Mouse (Mus musculus) intestine, embryonic 16.5 days (tissue): ENCODE results near the gene Xrn1. TPM values are rescaled to one million over a fixed set of nuclear protein-coding genes. Genes with fewer than 3 reads are reported as not detected.

Source experiments
- ATAC-seq: fragments of 200-750 bp; cut with Nextera tagmentation; 2 replicates; pipeline ENCODE4 v1.8.0; 2017; ENCODE audit warnings: moderate TSS enrichment, moderate library complexity
- H3K27ac ChIP-seq: fragments of 300-500 bp; sonication (generic); 2 replicates; pipeline ENCODE4 v1.5.1; 2014; ENCODE audit warnings: mild to moderate bottlenecking, low read length
- H3K27me3 ChIP-seq: fragments of 300-500 bp; sonication (generic); replicated peaks from 2 replicates; pipeline ENCODE4 v1.6.1; 2014; ENCODE audit warnings: low read length, control low read depth, mixed read lengths; ENCODE audit not compliant: control insufficient read depth, insufficient read depth
- H3K36me3 ChIP-seq: fragments of 300-500 bp; sonication (generic); 2 replicates; pipeline ENCODE4 v1.6.1; 2014; ENCODE audit warnings: low read length, control low read depth; ENCODE audit not compliant: control insufficient read depth, insufficient read depth
- H3K4me1 ChIP-seq: fragments of 300-500 bp; sonication (generic); 2 replicates; pipeline ENCODE4 v1.6.1; 2014; ENCODE audit warnings: low read length, control low read depth, mixed read lengths; ENCODE audit not compliant: control insufficient read depth, insufficient read depth
- H3K4me2 ChIP-seq: fragments of 300-500 bp; sonication (generic); 2 replicates; pipeline ENCODE4 v1.6.1; 2014; ENCODE audit warnings: low read depth, low read length, control low read depth
- H3K4me3 ChIP-seq: fragments of 300-500 bp; sonication (generic); 2 replicates; pipeline ENCODE4 v1.5.1; 2014; ENCODE audit warnings: mild to moderate bottlenecking, low read length
- H3K9ac ChIP-seq: fragments of 300-500 bp; sonication (generic); 2 replicates; pipeline ENCODE4 v1.6.1; 2014; ENCODE audit warnings: low read depth, low read length
- H3K9me3 ChIP-seq: fragments of 300-500 bp; sonication (generic); 2 replicates; pipeline ENCODE4 v1.6.1; 2016; ENCODE audit warnings: low read length, control low read depth; ENCODE audit not compliant: control insufficient read depth
- WGBS: fragments of 180-500 bp; shearing (Covaris S2); extraction: QIAGEN DNeasy Blood & Tissue Kit; methylation state at CpG from one replicate; pipeline ENCODE4 v1.1.7; 2014; 5-methylcytosine and 5-hydroxymethylcytosine counted together
- polyA plus RNA-seq: library from polyadenylated mRNA; unstranded; fragments of >200 nt; fragmentation: Nextera tagmentation; extraction: Ambion mirVana; gene quantifications from 2 replicates; pipeline ENCODE4 v1.2.1, GENCODE M21; 2015

Xrn1 gene
- polyA plus RNA-seq, 1 experiment from 2014 or later = 11.3 TPM

- peaks cover 8% of the 10 kb centered on the region for H3K4me1 ChIP-seq
- H3K4me3 ChIP-seq = no peak overlapping the region
- no peaks in the 10 kb centered on the region for H3K36me3 ChIP-seq
- H3K27me3 ChIP-seq = no peaks in the 10 kb centered on the region
- no peak overlapping the region for H3K4me2 ChIP-seq
- H3K27ac ChIP-seq = no peak overlapping the region
- H3K9me3 ChIP-seq = no peaks in the 10 kb centered on the region
- ATAC-seq = no peak
- H3K9ac ChIP-seq = no peak overlapping the region
Observed at GRCm38 (mm10) chr9:95961058-95961457, 6.5 kb downstream of the Xrn1 start.

- peaks cover 8% of the 10 kb centered on the region for H3K4me1 ChIP-seq
- 96% methylated on average over 13 of the region's 13 CpGs for WGBS
- no peak overlapping the region for H3K9ac ChIP-seq
- H3K27me3 ChIP-seq = no peaks in the 10 kb centered on the region
- H3K4me3 ChIP-seq = no peak overlapping the region
- ATAC-seq = no peak
- no peak overlapping the region for H3K27ac ChIP-seq
- no peaks in the 10 kb centered on the region for H3K9me3 ChIP-seq
- H3K36me3 ChIP-seq = no peaks in the 10 kb centered on the region
- no peak overlapping the region for H3K4me2 ChIP-seq
Observed at GRCm38 (mm10) chr9:95964037-95964436, 9.5 kb downstream of the Xrn1 start.

- WGBS = 83% methylated on average over 2 of the region's 2 CpGs
- H3K4me2 ChIP-seq = no peak overlapping the region
- peaks cover 5% of the 10 kb centered on the region for H3K36me3 ChIP-seq
- H3K9me3 ChIP-seq = no peaks in the 10 kb centered on the region
- no peak overlapping the region for H3K9ac ChIP-seq
- no peak overlapping the region for H3K4me3 ChIP-seq
- no peak overlapping the region for H3K27ac ChIP-seq
- H3K27me3 ChIP-seq = no peaks in the 10 kb centered on the region
- H3K4me1 ChIP-seq = no peaks in the 10 kb centered on the region
- ATAC-seq = no peak
Observed at GRCm38 (mm10) chr9:95978279-95978678, 23.7 kb downstream of the Xrn1 start.

- Histone ChIP-seq H3K4me2 (no peak overlapping the region), H3K36me3 (peaks cover 8% of the 10 kb centered on the region), H3K4me3 (no peak overlapping the region)
Observed at GRCm38 (mm10) chr9:95979896-95980295, 25.3 kb downstream of the Xrn1 start.

GRCm38 (mm10) chr9:95992255-95992654 lies 37.7 kb downstream of the Xrn1 start:
- H3K36me3 ChIP-seq = peaks cover 5% of the 10 kb centered on the region; the same call in 1 of the 2 replicates

More at GRCm38 (mm10) chr9:95979896-95980295, 25.3 kb downstream of the Xrn1 start:
- Histone ChIP-seq H3K27me3 (no peaks in the 10 kb centered on the region), H3K9ac (no peak overlapping the region), H3K27ac (no peak overlapping the region), H3K4me1 (no peaks in the 10 kb centered on the region), H3K9me3 (no peaks in the 10 kb centered on the region)
- 85% methylated on average over 6 of the region's 6 CpGs for WGBS
- ATAC-seq = no peak

GRCm38 (mm10) chr9:96004455-96004854 lies 49.9 kb downstream of the Xrn1 start:
- ATAC-seq = peak; percentile 60
- Histone ChIP-seq H3K4me2 (no peak overlapping the region), H3K4me3 (no peak overlapping the region), H3K27me3 (no peaks in the 10 kb centered on the region), H3K27ac (no peak overlapping the region), H3K9ac (no peak overlapping the region), H3K36me3 (peaks cover 2% of the 10 kb centered on the region; the same call in 1 of the 2 replicates), H3K9me3 (no peaks in the 10 kb centered on the region), H3K4me1 (no peaks in the 10 kb centered on the region)
- 80% methylated on average over 7 of the region's 7 CpGs for WGBS

More at GRCm38 (mm10) chr9:95992255-95992654, 37.7 kb downstream of the Xrn1 start:
- Histone ChIP-seq H3K4me1 (no peaks in the 10 kb centered on the region), H3K27me3 (no peaks in the 10 kb centered on the region), H3K4me2 (no peak overlapping the region), H3K9me3 (no peaks in the 10 kb centered on the region), H3K9ac (no peak overlapping the region), H3K27ac (no peak overlapping the region), H3K4me3 (no peak overlapping the region)
- 98% methylated on average over 2 of the region's 2 CpGs for WGBS
- ATAC-seq = no peak

GRCm38 (mm10) chr9:96010664-96011063 lies 56.1 kb downstream of the Xrn1 start:
- no peaks in the 10 kb centered on the region for H3K27me3 ChIP-seq
- no peaks in the 10 kb centered on the region for H3K9me3 ChIP-seq
- no peak overlapping the region for H3K27ac ChIP-seq
- no peak for ATAC-seq
- H3K4me3 ChIP-seq = no peak overlapping the region
- 87% methylated on average over 7 of the region's 7 CpGs for WGBS
- no peak overlapping the region for H3K4me2 ChIP-seq
- peaks cover 2% of the 10 kb centered on the region for H3K36me3 ChIP-seq
- no peaks in the 10 kb centered on the region for H3K4me1 ChIP-seq
- no peak overlapping the region for H3K9ac ChIP-seq

GRCm38 (mm10) chr9:96023921-96024320 lies 69.4 kb downstream of the Xrn1 start:
- Histone ChIP-seq H3K27ac (no peak overlapping the region), H3K4me3 (no peak overlapping the region), H3K9me3 (no peaks in the 10 kb centered on the region), H3K9ac (no peak overlapping the region), H3K4me2 (no peak overlapping the region), H3K4me1 (no peaks in the 10 kb centered on the region), H3K27me3 (no peaks in the 10 kb centered on the region), H3K36me3 (peaks cover 8% of the 10 kb centered on the region; the same call in 1 of the 2 replicates)
- WGBS = 93% methylated on average over 3 of the region's 3 CpGs
- no peak for ATAC-seq

GRCm38 (mm10) chr9:96027913-96028312 lies 73.4 kb downstream of the Xrn1 start:
- no peaks in the 10 kb centered on the region for H3K27me3 ChIP-seq
- no peak overlapping the region for H3K27ac ChIP-seq
- 65% methylated on average over 3 of the region's 3 CpGs for WGBS
- no peaks in the 10 kb centered on the region for H3K4me1 ChIP-seq
- no peak overlapping the region for H3K9ac ChIP-seq
- peaks cover 12% of the 10 kb centered on the region for H3K36me3 ChIP-seq
- no peak overlapping the region for H3K4me2 ChIP-seq
- H3K9me3 ChIP-seq = no peaks in the 10 kb centered on the region
- no peak overlapping the region for H3K4me3 ChIP-seq
- ATAC-seq = no peak

- ATAC-seq = no peak
- Histone ChIP-seq H3K4me2 (no peak overlapping the region), H3K4me3 (no peak overlapping the region), H3K4me1 (no peaks in the 10 kb centered on the region), H3K27me3 (no peaks in the 10 kb centered on the region), H3K9me3 (no peaks in the 10 kb centered on the region), H3K36me3 (peaks cover 12% of the 10 kb centered on the region), H3K9ac (no peak overlapping the region), H3K27ac (no peak overlapping the region)
- 52% methylated on average over 1 of the region's 1 CpGs for WGBS
Observed at GRCm38 (mm10) chr9:96028818-96029217, 74.3 kb downstream of the Xrn1 start.
